ENCODE assay signal across 8 mouse cellular contexts in the genomic region with DNA sequence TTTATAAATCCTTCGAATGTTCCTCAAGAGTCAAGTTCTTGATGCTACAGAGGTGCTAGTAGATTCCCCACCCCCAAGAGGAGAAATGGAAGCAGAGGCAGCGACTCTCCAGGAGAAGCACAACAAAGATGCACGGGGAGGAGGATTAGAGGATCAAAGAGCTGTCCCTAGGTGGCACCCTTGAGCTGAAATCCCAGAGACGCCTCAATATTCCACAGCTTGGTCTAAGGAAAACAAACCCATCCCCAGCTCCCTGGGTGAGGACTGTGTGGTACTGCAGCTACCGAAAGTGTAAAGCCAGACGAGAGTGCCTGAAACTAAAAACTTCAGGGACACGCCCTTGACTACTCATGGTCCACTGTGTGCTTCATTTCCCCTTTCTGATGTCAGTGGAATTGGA. TPM values are rescaled to one million over a fixed set of nuclear protein-coding genes. Genes with fewer than 3 reads are reported as not detected.
DNase-seq lines count a peak whose midpoint lies in the region; ATAC-seq and TF ChIP-seq lines count a peak whose summit lies in the region.

No protein-coding gene starts in this region.

- no peak overlapping the region for H3K27ac ChIP-seq in embryonic facial prominence, embryonic 14.5 days (replicated peaks; ENCODE audit: low read depth, low read length)
- no peak overlapping the region for H3K27ac ChIP-seq in heart, postnatal 0 days (ENCODE audit: low read depth)
- H3K27ac ChIP-seq in liver, postnatal 0 days (ENCODE audit: low read depth): no peak overlapping the region

- H3K4me1 ChIP-seq in embryonic facial prominence, embryonic 14.5 days (ENCODE audit: control insufficient read depth, insufficient read depth, low read length): peaks cover 5% of the 10 kb centered on the region; the same call in 1 of the 2 replicates
- peaks cover 8% of the 10 kb centered on the region for H3K4me1 ChIP-seq in heart, postnatal 0 days (ENCODE audit: control insufficient read depth, insufficient read depth)
- peaks cover 5% of the 10 kb centered on the region for H3K4me1 ChIP-seq in liver, postnatal 0 days (ENCODE audit: insufficient read depth)

- no peak overlapping the region for H3K4me2 ChIP-seq in embryonic facial prominence, embryonic 14.5 days (ENCODE audit: low read depth, low read length)
- no peak overlapping the region for H3K4me2 ChIP-seq in heart, postnatal 0 days (ENCODE audit: low read depth, low read length)
- no peak overlapping the region for H3K4me2 ChIP-seq in liver, postnatal 0 days (ENCODE audit: low read depth, low read length)

- 6% methylated on average over 7 of the region's 7 CpGs for WGBS in embryonic facial prominence, embryonic 14.5 days
- WGBS in heart, postnatal 0 days: 6% methylated on average over 7 of the region's 7 CpGs
- WGBS in liver, postnatal 0 days (ENCODE audit: insufficient replicate concordance): 6% methylated on average over 7 of the region's 7 CpGs

- H3K9me3 ChIP-seq in embryonic facial prominence, embryonic 14.5 days (ENCODE audit: control insufficient read depth, low read length): no peaks in the 10 kb centered on the region
- no peaks in the 10 kb centered on the region for H3K9me3 ChIP-seq in heart, postnatal 0 days (replicated peaks; ENCODE audit: control insufficient read depth, low read length)
- no peaks in the 10 kb centered on the region for H3K9me3 ChIP-seq in liver, postnatal 0 days (ENCODE audit: low read length)

- no peaks in the 10 kb centered on the region for H3K27me3 ChIP-seq in embryonic facial prominence, embryonic 14.5 days (replicated peaks; ENCODE audit: control insufficient read depth, insufficient read depth, low read length)
- no peaks in the 10 kb centered on the region for H3K27me3 ChIP-seq in heart, postnatal 0 days (ENCODE audit: control insufficient read depth, insufficient read depth, low read length)
- 0 out of 2 replicates have a peak, but pooled peaks cover 2% of the 10 kb centered on the region for H3K27me3 ChIP-seq in liver, postnatal 0 days (ENCODE audit: insufficient read depth, low read length)

- peak; percentile 61 for TF ChIP-seq CTCF in heart, postnatal 0 days (IDR thresholded peaks at IDR 0.05; ENCODE audit: low read depth)
- peak; percentile 59 for TF ChIP-seq CTCF in liver, postnatal 0 days (IDR thresholded peaks at IDR 0.05; ENCODE audit: low read depth)

- peak; percentile 41; the same call in 1 of the 2 replicates for ATAC-seq in embryonic facial prominence, embryonic 14.5 days (ENCODE audit: low read depth)
- ATAC-seq in heart, postnatal 0 days (ENCODE audit: insufficient read depth, low read depth): 0 out of 2 replicates have a peak, but pooled peaks have one; percentile 34
- peak; percentile 34; the same call in 1 of the 2 replicates for ATAC-seq in liver, postnatal 0 days
- no peak for ATAC-seq in erythroblast, adult 5-6 weeks (replicated peaks; ENCODE audit: low FRiP score, poor library complexity, severe bottlenecking)

- no peak overlapping the region for H3K4me3 ChIP-seq in embryonic facial prominence, embryonic 14.5 days (ENCODE audit: low read depth, low read length)
- no peak overlapping the region for H3K4me3 ChIP-seq in heart, postnatal 0 days (ENCODE audit: low read depth, low read length)
- H3K4me3 ChIP-seq in liver, postnatal 0 days (ENCODE audit: low read depth, low read length): no peak overlapping the region

- no peak overlapping the region for H3K9ac ChIP-seq in embryonic facial prominence, embryonic 14.5 days (ENCODE audit: low read depth, low read length)
- no peak overlapping the region for H3K9ac ChIP-seq in heart, postnatal 0 days (replicated peaks; ENCODE audit: low read depth, low read length)
- H3K9ac ChIP-seq in liver, postnatal 0 days (replicated peaks): no peak overlapping the region

- DNase-seq in MN1 (ENCODE audit: low spot score): peak; percentile 70
- DNase-seq in adrenal gland, postnatal 25 days: peak; percentile 59
- peak; percentile 71 for DNase-seq in embryonic facial prominence, embryonic 14.5 days (ENCODE audit: low spot score)
- peak; percentile 30 for DNase-seq in heart, postnatal 0 days (ENCODE audit: low spot score)
- DNase-seq in kidney, postnatal 25 days: peak; percentile 65 to 83
- DNase-seq in liver, postnatal 0 days: peak; percentile 31
- DNase-seq in ovary, postnatal 36 days (ENCODE audit: low spot score): peak; percentile 52

- TF ChIP-seq EP300 in heart, postnatal 0 days (IDR thresholded peaks at IDR 0.05; ENCODE audit: low read depth): no peak
- no peak for TF ChIP-seq EP300 in liver, postnatal 0 days (IDR thresholded peaks at IDR 0.05; ENCODE audit: low read depth)

- H3K36me3 ChIP-seq in embryonic facial prominence, embryonic 14.5 days (ENCODE audit: control insufficient read depth, insufficient read depth, low read length): no peaks in the 10 kb centered on the region
- no peaks in the 10 kb centered on the region for H3K36me3 ChIP-seq in heart, postnatal 0 days (replicated peaks; ENCODE audit: control insufficient read depth, insufficient read depth, low read length)
- H3K36me3 ChIP-seq in liver, postnatal 0 days (replicated peaks; ENCODE audit: insufficient read depth, low read length): no peaks in the 10 kb centered on the region

RNA-seq across cellular contexts. Expression of gene Dnah3, which starts 2.8 kb away (rescaled TPM):
- not detected in 2 replicates for total RNA-seq in adrenal gland, postnatal 25 days (2021)
- 0.70 TPM in 1 of 2 replicates, not detected in the other for polyA plus RNA-seq in embryonic facial prominence, embryonic 14.5 days (2014; fragmentation: Nextera tagmentation; extraction: Ambion mirVana)
- 0.08 TPM in 1 of 2 replicates, not detected in the other for total RNA-seq in heart, postnatal 0 days (2014; rRNA removed; ENCODE audit: low replicate concordance)
- 0.08 TPM in 1 of 2 replicates, not detected in the other for polyA plus RNA-seq in heart, postnatal 0 days (2015; fragmentation: Nextera tagmentation; extraction: Ambion mirVana)
- not detected in 2 replicates for polyA plus RNA-seq in liver, postnatal 0 days (2015; fragmentation: Nextera tagmentation; extraction: Ambion mirVana)
- not detected in 2 replicates for total RNA-seq in erythroblast, adult 5-6 weeks (2015; ENCODE audit: low replicate concordance)
- not detected in 2 replicates for total RNA-seq in erythroblast, adult 5-6 weeks (2017; ENCODE audit: low replicate concordance)

RNA-seq across cellular contexts. Expression of gene Tmem159, which starts 4.3 kb away (rescaled TPM):
- total RNA-seq in adrenal gland, postnatal 25 days (2021): 80.3 and 83.9 TPM in 2 replicates
- polyA plus RNA-seq in embryonic facial prominence, embryonic 14.5 days (2014; fragmentation: Nextera tagmentation; extraction: Ambion mirVana): 24.2 and 25.8 TPM in 2 replicates
- 24.7 and 25.2 TPM in 2 replicates for total RNA-seq in heart, postnatal 0 days (2014; rRNA removed; ENCODE audit: low replicate concordance)
- 20.6 and 35.4 TPM in 2 replicates for polyA plus RNA-seq in heart, postnatal 0 days (2015; fragmentation: Nextera tagmentation; extraction: Ambion mirVana)
- 3.7 and 4.2 TPM in 2 replicates for polyA plus RNA-seq in liver, postnatal 0 days (2015; fragmentation: Nextera tagmentation; extraction: Ambion mirVana)
- 0.84 and 1.7 TPM in 2 replicates for total RNA-seq in erythroblast, adult 5-6 weeks (2015; ENCODE audit: low replicate concordance)
- 1.2 TPM in 1 of 2 replicates, not detected in the other for total RNA-seq in erythroblast, adult 5-6 weeks (2017; ENCODE audit: low replicate concordance)

RNA-seq across cellular contexts. Expression of gene Zp2, which starts 47.2 kb away (rescaled TPM):
- total RNA-seq in adrenal gland, postnatal 25 days (2021): 0.36 TPM in 1 of 2 replicates, not detected in the other
- 1.2 and 1.7 TPM in 2 replicates for polyA plus RNA-seq in embryonic facial prominence, embryonic 14.5 days (2014; fragmentation: Nextera tagmentation; extraction: Ambion mirVana)
- 0.31 TPM in 1 of 2 replicates, not detected in the other for total RNA-seq in heart, postnatal 0 days (2014; rRNA removed; ENCODE audit: low replicate concordance)
- polyA plus RNA-seq in heart, postnatal 0 days (2015; fragmentation: Nextera tagmentation; extraction: Ambion mirVana): 0.14 and 0.15 TPM in 2 replicates
- polyA plus RNA-seq in liver, postnatal 0 days (2015; fragmentation: Nextera tagmentation; extraction: Ambion mirVana): not detected in 2 replicates
- total RNA-seq in erythroblast, adult 5-6 weeks (2015; ENCODE audit: low replicate concordance): not detected in 2 replicates
- total RNA-seq in erythroblast, adult 5-6 weeks (2017; ENCODE audit: low replicate concordance): not detected in 2 replicates
